Mouse (Mus musculus): ENCODE results near the gene Foxl1. TPM values are rescaled to one million over a fixed set of nuclear protein-coding genes. Genes with fewer than 3 reads are reported as not detected.

The Foxl1 gene
- not detected for total RNA-seq (2021)
- long read RNA-seq, experiment 1 = 0 reads
- long read RNA-seq, experiment 2 = 0 reads

DNA sequence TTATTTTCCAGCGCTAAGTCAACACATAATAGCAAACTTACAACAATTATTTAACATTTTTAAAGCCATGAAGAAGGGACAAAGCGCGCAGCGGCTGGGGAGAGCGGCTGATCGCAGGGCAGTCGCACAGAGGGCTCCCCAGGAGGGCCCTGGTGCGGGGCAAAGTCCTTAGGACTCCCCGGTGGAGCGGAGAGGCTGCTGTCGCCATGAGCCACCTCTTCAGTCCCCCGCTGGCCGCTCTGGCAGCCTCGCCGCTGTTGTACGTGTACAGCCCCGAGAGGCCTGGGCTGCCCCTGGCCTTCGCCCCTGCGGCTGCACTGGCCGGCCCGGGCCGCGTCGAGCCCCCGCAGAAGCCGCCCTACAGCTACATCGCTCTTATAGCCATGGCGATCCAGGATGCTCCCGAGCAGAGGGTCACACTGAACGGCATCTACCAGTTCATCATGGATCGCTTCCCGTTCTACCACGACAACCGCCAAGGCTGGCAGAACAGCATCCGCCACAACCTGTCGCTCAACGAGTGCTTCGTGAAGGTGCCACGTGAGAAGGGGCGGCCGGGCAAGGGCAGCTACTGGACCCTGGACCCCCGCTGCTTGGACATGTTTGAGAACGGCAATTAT lies at the start of gene Foxl1:
Gene Foxl1, plus strand, starts transcription at position 185 of the 620 bp plus-strand sequence.
- no peak within 1 kb of the TSS for H3K27ac ChIP-seq
- peak within 1 kb of the TSS; percentile 11; the same call in 1 of the 2 replicates for H3K4me3 ChIP-seq
- no peak for DNase-seq
- TF ChIP-seq CTCF (IDR thresholded peaks at IDR 0.05) = no peak
- intact Hi-C loops (cut with DNase I) = no loop called here

- no peak overlapping the region for H3K4me3 ChIP-seq
- intact Hi-C loops (cut with DNase I) = no loop called here
- TF ChIP-seq CTCF (IDR thresholded peaks at IDR 0.05) = no peak
Observed at GRCm38 (mm10) chr8:121078721-121079120, 49.0 kb upstream of the Foxl1 start.

DNA sequence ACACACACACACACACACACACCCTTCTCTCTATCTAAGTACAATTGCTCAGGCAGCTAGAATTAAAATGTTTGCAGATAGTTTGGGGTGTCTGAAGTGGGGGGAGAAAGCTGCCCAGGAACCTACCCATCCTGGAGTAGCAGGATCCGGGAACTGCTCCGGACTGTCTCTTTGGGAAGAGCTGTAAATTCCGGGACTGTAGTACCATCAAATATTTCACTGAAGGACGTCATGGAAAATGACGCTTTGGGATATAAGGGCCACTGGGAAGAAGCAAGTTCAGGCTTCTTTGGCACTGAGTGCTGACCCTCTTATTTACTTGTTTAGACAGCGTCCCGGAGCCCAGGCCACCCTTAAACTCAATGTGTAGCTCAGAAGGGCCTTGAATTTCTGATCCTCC lies 48.5 kb upstream of the Foxl1 start:
- H3K4me3 ChIP-seq = no peak overlapping the region
- no peak for DNase-seq
- intact Hi-C loops (cut with DNase I) = no loop called here
- H3K27ac ChIP-seq = no peak overlapping the region
- no peak for TF ChIP-seq CTCF (IDR thresholded peaks at IDR 0.05)

More at GRCm38 (mm10) chr8:121078721-121079120, 49.0 kb upstream of the Foxl1 start:
- no peak overlapping the region for H3K27ac ChIP-seq
- DNase-seq = no peak

DNA sequence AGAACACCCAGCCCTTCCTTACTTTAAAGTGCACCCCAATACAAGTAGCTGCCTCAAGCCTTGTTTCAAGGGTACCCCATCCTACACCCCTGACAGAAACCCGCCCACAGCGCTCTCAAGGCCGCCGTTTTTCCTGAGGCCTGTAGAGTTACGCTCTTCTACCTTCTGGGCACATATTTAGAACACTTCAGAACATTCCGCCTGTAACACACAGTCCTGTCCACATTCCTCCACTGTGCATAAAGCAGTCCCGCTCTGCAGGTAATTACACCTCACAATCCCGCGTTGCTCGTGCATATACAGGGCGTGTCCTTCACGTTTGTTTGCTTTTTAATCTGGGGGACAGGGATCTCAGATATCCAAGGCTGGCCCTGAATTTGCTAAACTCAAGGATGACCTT lies 47.8 kb upstream of the Foxl1 start:
- H3K27ac ChIP-seq = no peak overlapping the region
- H3K4me3 ChIP-seq = no peak overlapping the region
- intact Hi-C loops (cut with DNase I) = no loop called here
- DNase-seq = no peak
- TF ChIP-seq CTCF (IDR thresholded peaks at IDR 0.05) = no peak

- TF ChIP-seq CTCF (IDR thresholded peaks at IDR 0.05) = no peak
- H3K27ac ChIP-seq = no peak overlapping the region
- no peak overlapping the region for H3K4me3 ChIP-seq
- DNase-seq = no peak
- intact Hi-C loops (cut with DNase I) = no loop called here
Observed at GRCm38 (mm10) chr8:121080361-121081090, 47.2 kb upstream of the Foxl1 start.

GRCm38 (mm10) chr8:121081398-121081797 lies 46.3 kb upstream of the Foxl1 start:
- DNase-seq = no peak
- no peak for TF ChIP-seq CTCF (IDR thresholded peaks at IDR 0.05)
- Histone ChIP-seq H3K27ac (no peak overlapping the region), H3K4me3 (no peak overlapping the region)
- intact Hi-C loops (cut with DNase I) = no loop called here

GRCm38 (mm10) chr8:121082218-121083092 lies 45.3 kb upstream of the Foxl1 start:
- Histone ChIP-seq H3K4me3 (peak overlapping the region; percentile 84), H3K27ac (no peak overlapping the region)
- TF ChIP-seq CTCF (IDR thresholded peaks at IDR 0.05) = no peak
- intact Hi-C loops (cut with DNase I) = no loop called here
- no peak for DNase-seq

- peak; percentile 80 for DNase-seq
- no peak for TF ChIP-seq CTCF (IDR thresholded peaks at IDR 0.05)
- Histone ChIP-seq H3K27ac (peak overlapping the region; percentile 24; the same call in 1 of the 2 replicates), H3K4me3 (peak overlapping the region; percentile 84)
- intact Hi-C loops (cut with DNase I) = no loop called here
Observed at GRCm38 (mm10) chr8:121083093-121083935, 44.4 kb upstream of the Foxl1 start.

DNA sequence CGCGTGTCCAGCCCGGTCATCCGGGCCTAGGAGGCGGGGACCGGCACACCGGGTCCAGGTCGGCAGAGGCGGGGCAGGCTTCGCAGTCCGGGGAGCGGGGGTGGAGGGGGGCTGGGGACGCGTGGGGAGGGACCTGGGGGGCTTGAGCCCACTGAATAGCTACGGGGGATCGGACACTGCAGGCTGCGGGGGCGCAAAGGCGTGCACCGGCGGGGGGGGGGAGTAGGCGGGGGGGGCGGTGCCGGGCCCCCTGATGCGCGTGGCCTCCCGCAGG lies 43.9 kb upstream of the Foxl1 start:
- peak overlapping the region; percentile 84 for H3K4me3 ChIP-seq
- intact Hi-C loops (cut with DNase I) = no loop called here
- no peak for TF ChIP-seq CTCF (IDR thresholded peaks at IDR 0.05)
- peak overlapping the region; percentile 24; the same call in 1 of the 2 replicates for H3K27ac ChIP-seq
- no peak for DNase-seq

- intact Hi-C loops (cut with DNase I) = no loop called here
- H3K4me3 ChIP-seq = peak within 1 kb of the TSS; percentile 84
- TF ChIP-seq CTCF (IDR thresholded peaks at IDR 0.05) = no peak
- peak; percentile 43 for DNase-seq
- peak within 1 kb of the TSS; percentile 24; the same call in 1 of the 2 replicates for H3K27ac ChIP-seq
Observed at GRCm38 (mm10) chr8:121084210-121084951, 43.4 kb upstream of the Foxl1 start, which contains the start of gene Foxf1. Gene Foxf1, plus strand, starts transcription at chr8:121084386.

GRCm38 (mm10) chr8:121085011-121085410 lies 42.7 kb upstream of the Foxl1 start:
- intact Hi-C loops (cut with DNase I) = no loop called here
- TF ChIP-seq CTCF (IDR thresholded peaks at IDR 0.05) = no peak
- Histone ChIP-seq H3K4me3 (peak overlapping the region; percentile 84), H3K27ac (no peak overlapping the region)
- no peak for DNase-seq

Data from gastrocnemius, adult 2 months (tissue).